Mouse (Mus musculus): Measurements from ENCODE around the gene Washc1.

GRCm38 (mm10) chr17:66123066-66123815 lies 11.9 kb downstream of the Washc1 start, which contains the start of gene Ddx11:
- TF ChIP-seq POLR2A (IDR thresholded peaks at IDR 0.05; ENCODE audit: extremely low read depth, insufficient read depth, low read length) (peak; percentile 65; the same call in 1 of the 2 replicates), CTCF (IDR thresholded peaks at IDR 0.05; ENCODE audit: extremely low read depth, insufficient read depth, low read length) (no peak)
